Mouse (Mus musculus) liver, embryonic 16.5 days (tissue): ENCODE results near the gene Ehbp1l1. TPM values are rescaled to one million over a fixed set of nuclear protein-coding genes. Genes with fewer than 3 reads are reported as not detected.

ENCODE experiments used
- ATAC-seq: fragments of 200-750 bp; cut with Nextera tagmentation; 2 replicates; pipeline ENCODE4 v1.8.0; 2017; ENCODE audit warnings: low read depth, mild to moderate bottlenecking, moderate number of reproducible peaks, moderate library complexity
- H3K27ac ChIP-seq: fragments of 300-500 bp; sonication (generic); 2 replicates; pipeline ENCODE4 v1.5.1; 2014; ENCODE audit warnings: mild to moderate bottlenecking, low read length
- H3K27me3 ChIP-seq: fragments of 300-500 bp; sonication (generic); 2 replicates; pipeline ENCODE4 v1.6.1; 2014; ENCODE audit warnings: low read depth, low read length, mixed read lengths; ENCODE audit not compliant: control insufficient read depth, insufficient read depth
- H3K36me3 ChIP-seq: fragments of 300-500 bp; sonication (generic); 2 replicates; pipeline ENCODE4 v1.6.1; 2014; ENCODE audit warnings: mild to moderate bottlenecking; ENCODE audit not compliant: control insufficient read depth, insufficient read depth
- H3K4me1 ChIP-seq: fragments of 300-500 bp; sonication (generic); 2 replicates; pipeline ENCODE4 v1.6.1; 2014; ENCODE audit warnings: low read depth, low read length, mixed read lengths; ENCODE audit not compliant: control insufficient read depth
- H3K4me2 ChIP-seq: fragments of 300-500 bp; sonication (generic); 2 replicates; pipeline ENCODE4 v1.6.1; 2014; ENCODE audit warnings: low read depth, low read length, mixed read lengths
- H3K4me3 ChIP-seq: fragments of 300-500 bp; sonication (generic); 2 replicates; pipeline ENCODE4 v1.5.1; 2014; ENCODE audit warnings: low read depth, mild to moderate bottlenecking, low read length
- H3K9ac ChIP-seq: fragments of 300-500 bp; sonication (generic); 2 replicates; pipeline ENCODE4 v1.6.1; 2014; ENCODE audit warnings: low read depth, low read length
- H3K9me3 ChIP-seq: fragments of 300-500 bp; sonication (generic); replicated peaks from 2 replicates; pipeline ENCODE4 v1.6.1; 2016; ENCODE audit warnings: low read length; ENCODE audit not compliant: control insufficient read depth
- WGBS: fragments of 180-500 bp; shearing (Covaris S2); extraction: QIAGEN DNeasy Blood & Tissue Kit; methylation state at CpG from one replicate; pipeline ENCODE4 v1.1.7; 2014; ENCODE audit not compliant: insufficient replicate concordance; 5-methylcytosine and 5-hydroxymethylcytosine counted together
- polyA plus RNA-seq: library from polyadenylated mRNA; unstranded; fragments of >200 nt; fragmentation: Nextera tagmentation; extraction: Ambion mirVana; gene quantifications from 2 replicates; pipeline ENCODE4 v1.2.1, GENCODE M21; 2015

Ehbp1l1 gene
- polyA plus RNA-seq, 1 experiment from 2014 or later, result 105 TPM

GRCm38 (mm10) chr19:5741641-5742240 is 15.6 kb upstream of the Ehbp1l1 start:
- no peaks in the 10 kb centered on the region for H3K36me3 ChIP-seq
- H3K27me3 ChIP-seq, result peaks cover 85% of the 10 kb centered on the region
- H3K27ac ChIP-seq, result no peak overlapping the region
- peak overlapping the region; percentile 53 for H3K4me2 ChIP-seq
- ATAC-seq, result 0 out of 2 replicates have a peak, but pooled peaks have one; percentile 20
- no peaks in the 10 kb centered on the region for H3K9me3 ChIP-seq
- peak overlapping the region; percentile 25 for H3K9ac ChIP-seq
- peak overlapping the region; percentile 41 for H3K4me3 ChIP-seq
- WGBS, result under 1% methylated on average over 55 of the region's 55 CpGs
- peaks cover 5% of the 10 kb centered on the region for H3K4me1 ChIP-seq

GRCm38 (mm10) chr19:5740320-5741317 is 14.5 kb upstream of the Ehbp1l1 start, which contains the start of gene Ltbp3:
Gene Ltbp3 (plus strand): TSS chr19:5740904.
- Histone ChIP-seq H3K4me1 (no peaks in the 10 kb centered on the region; the same call in 1 of the 2 replicates), H3K27me3 (peaks cover 76% of the 10 kb centered on the region), H3K9me3 (no peaks in the 10 kb centered on the region), H3K27ac (no peak within 1 kb of the TSS), H3K9ac (no peak within 1 kb of the TSS; the same call in 1 of the 2 replicates), H3K4me3 (peak within 1 kb of the TSS; percentile 41), H3K36me3 (no peaks in the 10 kb centered on the region), H3K4me2 (peak within 1 kb of the TSS; percentile 53)
- ATAC-seq, result no peak
- 52% methylated on average over 13 of the region's 14 CpGs for WGBS

- WGBS, result 33% methylated on average over 2 of the region's 2 CpGs
- H3K4me1 ChIP-seq, result no peaks in the 10 kb centered on the region; the same call in 1 of the 2 replicates
- no peak overlapping the region for H3K9ac ChIP-seq
- H3K4me3 ChIP-seq, result no peak overlapping the region
- no peaks in the 10 kb centered on the region for H3K9me3 ChIP-seq
- H3K4me2 ChIP-seq, result no peak overlapping the region
- no peak overlapping the region for H3K27ac ChIP-seq
- H3K36me3 ChIP-seq, result no peaks in the 10 kb centered on the region
- ATAC-seq, result no peak
- peaks cover 67% of the 10 kb centered on the region for H3K27me3 ChIP-seq
Observed at GRCm38 (mm10) chr19:5739446-5739845, 13.3 kb upstream of the Ehbp1l1 start.

- no peak overlapping the region for H3K27ac ChIP-seq
- no peak overlapping the region for H3K4me3 ChIP-seq
- H3K36me3 ChIP-seq, result no peaks in the 10 kb centered on the region
- H3K9me3 ChIP-seq, result no peaks in the 10 kb centered on the region
- H3K9ac ChIP-seq, result no peak overlapping the region
- WGBS, result 56% methylated on average over 9 of the region's 9 CpGs
- H3K4me2 ChIP-seq, result no peak overlapping the region
- H3K4me1 ChIP-seq, result peaks cover 25% of the 10 kb centered on the region
- no peak for ATAC-seq
- H3K27me3 ChIP-seq, result peaks cover 16% of the 10 kb centered on the region
Observed at GRCm38 (mm10) chr19:5734325-5734724, 8.2 kb upstream of the Ehbp1l1 start.

GRCm38 (mm10) chr19:5731264-5731978 is 5.3 kb upstream of the Ehbp1l1 start:
- peak; percentile 44 for ATAC-seq
- peak overlapping the region; percentile 86 for H3K4me2 ChIP-seq
- WGBS, result under 1% methylated on average over 47 of the region's 47 CpGs
- peak overlapping the region; percentile 68 for H3K9ac ChIP-seq
- H3K36me3 ChIP-seq, result no peaks in the 10 kb centered on the region
- H3K4me1 ChIP-seq, result peaks cover 48% of the 10 kb centered on the region
- H3K9me3 ChIP-seq, result no peaks in the 10 kb centered on the region
- H3K4me3 ChIP-seq, result peak overlapping the region; percentile 69
- H3K27ac ChIP-seq, result no peak overlapping the region
- peaks cover 5% of the 10 kb centered on the region; the same call in 1 of the 2 replicates for H3K27me3 ChIP-seq

DNA sequence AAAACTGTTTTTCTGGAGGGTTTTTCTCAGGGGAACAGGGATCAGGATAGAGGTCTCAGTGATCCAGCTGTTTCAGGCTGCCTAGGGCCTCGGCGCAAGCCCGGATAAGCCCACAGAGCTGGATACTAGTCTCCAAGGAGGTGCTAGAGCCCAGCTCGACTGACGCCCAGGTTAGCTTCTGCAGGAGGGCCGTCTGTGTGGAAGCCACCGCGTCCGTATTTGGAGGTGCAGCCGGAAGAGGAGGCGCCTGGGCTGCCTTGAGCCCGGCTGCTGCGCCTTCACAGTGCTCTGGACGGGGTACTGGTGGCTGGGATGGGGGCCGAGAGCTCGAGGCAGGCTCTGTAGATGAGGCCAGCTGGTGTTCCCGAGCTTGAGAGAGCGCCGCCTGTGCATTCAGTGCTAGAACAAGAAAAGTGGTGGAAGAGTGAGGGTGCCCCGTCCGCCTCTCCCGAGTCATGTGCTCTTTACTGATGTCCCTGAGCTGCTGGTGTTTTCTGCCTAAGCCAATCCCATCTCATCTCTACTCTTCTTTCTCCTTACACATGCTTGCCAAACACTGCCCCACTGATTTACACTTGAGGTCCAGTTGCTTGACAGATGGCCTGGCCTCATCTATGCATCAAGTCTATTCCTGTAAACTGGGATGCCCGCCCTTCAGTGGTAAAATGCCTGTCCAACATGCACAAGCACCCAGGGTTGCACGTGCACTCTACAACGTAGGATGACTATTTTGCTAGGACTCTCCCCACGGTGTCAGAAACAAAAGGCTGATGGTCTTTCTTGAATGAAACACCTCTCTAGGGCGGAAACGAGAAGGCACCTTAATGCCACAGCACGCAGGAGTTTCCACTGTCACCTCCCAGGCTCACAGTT is 4.4 kb upstream of the Ehbp1l1 start:
- Histone ChIP-seq H3K4me3 (peak overlapping the region; percentile 69), H3K9me3 (no peaks in the 10 kb centered on the region), H3K36me3 (no peaks in the 10 kb centered on the region), H3K27me3 (peaks cover 2% of the 10 kb centered on the region; the same call in 1 of the 2 replicates), H3K4me2 (peak overlapping the region; percentile 86), H3K27ac (no peak overlapping the region), H3K4me1 (peaks cover 48% of the 10 kb centered on the region), H3K9ac (peak overlapping the region; percentile 68)
- WGBS, result 72% methylated on average over 29 of the region's 29 CpGs
- ATAC-seq, result no peak

GRCm38 (mm10) chr19:5729444-5729815 is 3.3 kb upstream of the Ehbp1l1 start, which contains the start of gene Fam89b:
Gene Fam89b (minus strand): TSS chr19:5729653.
- H3K4me2 ChIP-seq, result peak within 1 kb of the TSS; percentile 93
- under 1% methylated on average over 37 of the region's 37 CpGs for WGBS
- no peaks in the 10 kb centered on the region for H3K9me3 ChIP-seq
- peaks cover 48% of the 10 kb centered on the region for H3K4me1 ChIP-seq
- no peaks in the 10 kb centered on the region for H3K36me3 ChIP-seq
- no peaks in the 10 kb centered on the region for H3K27me3 ChIP-seq
- peak within 1 kb of the TSS; percentile 92 for H3K4me3 ChIP-seq
- H3K27ac ChIP-seq, result peak within 1 kb of the TSS; percentile 98
- peak within 1 kb of the TSS; percentile 98 for H3K9ac ChIP-seq
- ATAC-seq, result peak; percentile 45
